Mouse (Mus musculus) liver, postnatal 0 days (tissue): ENCODE results near the gene Mknk1.

Experiments
- CTCF ChIP-seq: sonication (generic); IDR thresholded peaks from 2 replicates; pipeline ENCODE4 v1.5.1; 2016; ENCODE audit warnings: antibody characterized with exemption, low read depth
- EP300 ChIP-seq: IDR thresholded peaks from 2 replicates; pipeline ENCODE4 v1.6.1; 2016; ENCODE audit warnings: antibody characterized with exemption, low read depth, mild to moderate bottlenecking

- TF ChIP-seq CTCF (no peak), EP300 (no peak)
Observed at GRCm38 (mm10) chr4:115821431-115821830, 17.6 kb upstream of the Mknk1 start.
